10 mouse cellular contexts compared by ENCODE assay signal in genomic region chr11:84724080-84724479, GRCm38 (mm10).
DNase-seq lines count a peak whose midpoint lies in the region; ATAC-seq and TF ChIP-seq lines count a peak whose summit lies in the region.
"Had no signal": no experiment of that assay in that cellular context is flagged by ENCODE, and none has a peak within 500 bp of the region (broad histone marks: within the 10 kb centered on the region; RNA-seq: fewer than 3 reads in every experiment).

No protein-coding gene starts in this region.

- no peaks in the 10 kb centered on the region for H3K36me3 ChIP-seq in midbrain, postnatal 0 days (ENCODE audit: insufficient read depth, low read length)
- H3K36me3 ChIP-seq: heart, embryonic 13.5 days had no signal

- ATAC-seq in erythroid progenitor cell, adult 5-6 weeks (replicated peaks; ENCODE audit: low FRiP score, poor library complexity, severe bottlenecking), result peak; percentile 11; the same call in 1 of the 2 replicates
- no peak for ATAC-seq in midbrain, postnatal 0 days (ENCODE audit: low FRiP score)
- no peak for ATAC-seq in megakaryocyte progenitor cell, adult 5-6 weeks (replicated peaks; ENCODE audit: poor library complexity)

- H3K9me3 ChIP-seq in midbrain, postnatal 0 days (ENCODE audit: low read length), result no peaks in the 10 kb centered on the region
- H3K9me3 ChIP-seq: heart, embryonic 13.5 days; megakaryocyte, embryonic 14.5 days had no signal

- TF ChIP-seq CTCF in layer of hippocampus, adult 2 months (conservative IDR thresholded peaks at IDR 0.05), result peak; percentile 67
- TF ChIP-seq CTCF in midbrain, postnatal 0 days (IDR thresholded peaks at IDR 0.05), result peak; percentile 66

- peak; percentile 20 to 28 for DNase-seq in layer of hippocampus, adult 2 months (ENCODE audit: low spot score in 2 of 2)
- no peak for DNase-seq in layer of hippocampus, adult 9-10 months (ENCODE audit: low spot score)
- peak; percentile 60 for DNase-seq in brain, adult 2 months (ENCODE audit: low read depth, low spot score)
- peak; percentile 39 to 60 for DNase-seq in layer of hippocampus, postnatal 10 days (ENCODE audit: low spot score in 2 of 2)
- peak; percentile 62 for DNase-seq in midbrain, postnatal 0 days (ENCODE audit: low spot score)
- no peak for DNase-seq in thymus, postnatal 14 days

- no peak overlapping the region for H3K27ac ChIP-seq in layer of hippocampus, adult 2 months
- no peak overlapping the region for H3K27ac ChIP-seq in midbrain, postnatal 0 days (ENCODE audit: low read depth, low read length)
- H3K27ac ChIP-seq: heart, embryonic 13.5 days had no signal

- 13% methylated on average over 18 of the region's 18 CpGs for WGBS in midbrain, postnatal 0 days

- H3K4me2 ChIP-seq in midbrain, postnatal 0 days (ENCODE audit: low read depth, low read length, poor library complexity, severe bottlenecking), result peak overlapping the region; percentile 20; the same call in 1 of the 2 replicates
- H3K4me2 ChIP-seq: heart, embryonic 13.5 days had no signal

- H3K4me3 ChIP-seq in layer of hippocampus, adult 2 months, result no peak overlapping the region
- H3K4me3 ChIP-seq in midbrain, postnatal 0 days (ENCODE audit: low read depth, low read length), result no peak overlapping the region
- H3K4me3 ChIP-seq: heart, embryonic 13.5 days; megakaryocyte, embryonic 14.5 days had no signal

- peaks cover 3% of the 10 kb centered on the region; the same call in 1 of the 2 replicates for H3K4me1 ChIP-seq in midbrain, postnatal 0 days (ENCODE audit: insufficient read depth, low read length)
- H3K4me1 ChIP-seq: heart, embryonic 13.5 days; megakaryocyte, embryonic 14.5 days had no signal

- no peak overlapping the region for H3K9ac ChIP-seq in midbrain, postnatal 0 days (replicated peaks; ENCODE audit: low read length, poor library complexity, severe bottlenecking)
- H3K9ac ChIP-seq: heart, embryonic 13.5 days had no signal

- peaks cover 3% of the 10 kb centered on the region; the same call in 1 of the 2 replicates for H3K27me3 ChIP-seq in midbrain, postnatal 0 days (ENCODE audit: insufficient read depth, low read length)

Comparison
In these comparisons a context has a peak if more than half of its experiments do, and no peak if none do; other contexts are left out.
1. DNase-seq: peak in layer of hippocampus, adult 2 months (2 of 2), brain, adult 2 months (single experiment), layer of hippocampus, postnatal 10 days (2 of 2) and midbrain, postnatal 0 days (single experiment); none in layer of hippocampus, adult 9-10 months (single experiment) and thymus, postnatal 14 days (single experiment).